Mouse (Mus musculus): ENCODE results near the gene Prcc.
A peak's percentile ranks its signal among the peaks of the same experiment; 100 is the strongest.

Prcc gene

DNA sequence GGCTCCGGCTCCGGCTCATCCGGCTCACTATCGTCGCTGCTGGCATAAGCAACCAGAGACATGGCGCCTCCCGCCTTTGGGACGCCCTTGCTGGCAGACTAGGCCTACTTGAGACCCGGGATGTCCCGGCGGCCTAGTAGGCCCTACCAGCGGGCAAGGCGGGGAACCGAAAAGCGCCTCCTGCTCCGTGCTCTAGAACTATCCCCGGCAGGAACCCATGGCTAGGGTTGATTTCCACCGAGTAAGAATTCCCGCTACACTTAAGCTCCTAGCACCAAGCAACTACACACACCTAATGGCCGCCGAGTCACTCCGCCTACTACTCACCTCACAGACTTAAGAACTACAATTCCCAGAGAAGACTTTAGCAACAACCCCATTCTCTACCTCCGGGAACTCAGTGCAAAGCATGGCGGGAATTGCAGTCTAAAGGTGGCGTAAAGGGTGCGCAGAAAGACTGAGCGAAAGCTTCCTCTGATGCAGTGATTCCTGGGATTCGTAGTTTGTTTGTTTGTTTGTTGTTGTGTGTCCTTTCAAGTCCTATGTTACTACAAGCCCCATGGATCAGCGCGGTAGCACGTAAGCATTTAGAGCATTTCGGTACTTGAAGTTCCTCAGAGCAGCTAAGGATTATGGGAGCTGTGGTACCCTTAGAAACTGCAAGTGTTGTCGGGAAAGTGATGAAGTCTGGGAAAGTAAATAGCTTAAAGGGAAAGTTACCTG, at the start of gene Prcc:
TSS of gene Prcc (minus strand) at position 328 of the 723 bp plus-strand sequence.
- DNase-seq: peak; percentile 77 to 84

DNA sequence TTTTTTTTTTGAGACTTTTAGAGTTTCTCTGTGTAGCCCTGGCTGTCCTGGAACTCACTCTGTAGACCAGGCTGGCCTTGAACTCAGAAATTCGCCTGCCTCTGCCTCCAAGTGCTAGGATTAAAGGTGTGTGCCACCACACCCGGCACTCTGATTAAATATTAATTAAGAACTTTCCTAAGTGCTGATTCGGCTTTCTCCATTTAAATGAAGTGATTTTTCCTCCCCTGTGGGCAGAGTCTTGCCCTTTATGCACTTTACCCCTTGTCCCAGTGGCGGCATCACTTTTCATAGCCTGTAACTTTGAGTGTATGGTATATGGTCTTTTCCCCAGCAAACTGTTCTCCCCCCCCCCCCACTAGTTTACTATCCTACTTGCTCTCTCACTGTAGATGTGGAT, 49.8 kb upstream of the Prcc start:
- no peak for DNase-seq

DNA sequence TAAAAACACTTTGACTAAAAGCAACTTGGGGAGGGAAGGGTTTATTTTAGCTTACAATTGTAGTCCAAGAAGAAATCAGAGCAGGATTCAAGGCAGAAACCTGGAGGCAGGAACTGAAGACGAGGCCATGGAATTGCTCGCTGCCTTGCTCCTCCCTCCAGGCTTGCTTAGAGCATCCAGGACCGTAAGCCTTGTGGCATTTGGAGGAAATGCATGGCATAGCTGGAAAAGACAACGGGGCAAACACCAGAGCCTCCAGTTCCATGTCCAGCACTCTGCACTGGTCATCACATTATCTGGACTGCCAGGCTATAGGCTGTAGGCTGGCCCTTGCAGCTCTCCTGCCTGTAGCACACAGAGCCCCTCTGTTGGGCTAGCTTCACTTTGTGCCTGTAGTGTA, 49.1 kb upstream of the Prcc start:
- DNase-seq: no peak

DNA sequence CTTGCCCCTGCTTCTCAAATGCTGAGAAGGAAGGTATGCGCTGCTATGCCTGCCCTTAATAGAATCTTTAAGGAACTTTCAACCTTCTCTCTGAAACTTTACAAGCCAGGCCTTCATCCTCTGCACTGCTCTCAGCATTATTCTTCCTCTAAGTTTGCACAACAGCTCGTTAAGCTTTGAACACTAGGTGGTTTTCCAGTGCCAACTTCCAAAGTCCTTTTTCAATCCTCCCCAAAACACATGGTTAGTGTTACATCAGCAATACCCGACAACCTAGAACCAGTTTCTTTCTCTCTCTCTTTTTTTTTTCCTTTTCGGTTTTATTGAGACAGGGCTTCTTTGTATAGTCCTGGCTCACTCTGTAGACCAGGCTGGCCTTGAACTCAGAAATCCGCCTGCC, 48.6 kb upstream of the Prcc start:
- no peak for DNase-seq

DNA sequence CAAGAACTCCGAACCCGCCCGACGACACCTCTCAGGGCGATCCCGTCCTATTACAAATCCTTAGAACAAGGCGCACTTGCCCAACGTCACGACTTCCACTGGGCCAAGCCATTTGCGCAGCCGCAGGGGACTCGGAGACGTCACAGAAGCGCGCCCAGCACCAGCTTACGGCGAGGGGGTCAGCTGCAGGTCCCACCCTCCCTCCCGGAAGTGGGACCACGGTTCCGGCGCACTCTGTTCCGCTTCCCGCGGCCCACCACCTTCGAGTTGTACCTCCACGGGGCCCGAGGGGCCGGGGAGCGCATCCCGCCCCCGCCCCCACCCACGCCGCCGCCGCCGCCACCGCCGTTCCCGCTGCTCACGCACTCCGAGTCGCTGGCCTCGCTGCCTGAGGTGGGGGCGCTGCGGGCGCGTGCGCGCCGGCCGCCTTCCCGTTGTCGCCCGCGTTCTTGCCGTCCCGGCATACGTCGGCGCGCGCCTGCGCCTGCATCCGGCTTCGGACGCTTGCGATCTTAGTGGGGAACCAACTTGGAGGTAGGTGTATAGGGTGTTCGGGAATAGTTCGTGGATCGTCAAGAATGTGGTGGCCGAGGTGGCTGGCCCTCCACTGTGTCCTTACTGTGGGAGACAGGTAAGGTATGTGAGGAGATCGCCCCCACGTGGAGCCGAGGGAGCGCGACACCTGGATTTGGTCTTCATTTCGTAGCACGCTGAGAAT, 44.8 kb upstream of the Prcc start, which contains the start of the genes Isg20l2 and Rrnad1:
TSS of gene Isg20l2 (plus strand) at position 237 of the 718 bp plus-strand sequence.
TSS of gene Rrnad1 (minus strand) at position 640 of the 718 bp plus-strand sequence.
- peak; percentile 92 to 94 for DNase-seq

GRCm38 (mm10) chr3:87929341-87930077, 44.1 kb upstream of the Prcc start:
- no peak for DNase-seq

- no peak for DNase-seq
Observed at GRCm38 (mm10) chr3:87927452-87927851, 42.0 kb upstream of the Prcc start.

GRCm38 (mm10) chr3:87924996-87925395, 39.6 kb upstream of the Prcc start:
- no peak for DNase-seq

DNA sequence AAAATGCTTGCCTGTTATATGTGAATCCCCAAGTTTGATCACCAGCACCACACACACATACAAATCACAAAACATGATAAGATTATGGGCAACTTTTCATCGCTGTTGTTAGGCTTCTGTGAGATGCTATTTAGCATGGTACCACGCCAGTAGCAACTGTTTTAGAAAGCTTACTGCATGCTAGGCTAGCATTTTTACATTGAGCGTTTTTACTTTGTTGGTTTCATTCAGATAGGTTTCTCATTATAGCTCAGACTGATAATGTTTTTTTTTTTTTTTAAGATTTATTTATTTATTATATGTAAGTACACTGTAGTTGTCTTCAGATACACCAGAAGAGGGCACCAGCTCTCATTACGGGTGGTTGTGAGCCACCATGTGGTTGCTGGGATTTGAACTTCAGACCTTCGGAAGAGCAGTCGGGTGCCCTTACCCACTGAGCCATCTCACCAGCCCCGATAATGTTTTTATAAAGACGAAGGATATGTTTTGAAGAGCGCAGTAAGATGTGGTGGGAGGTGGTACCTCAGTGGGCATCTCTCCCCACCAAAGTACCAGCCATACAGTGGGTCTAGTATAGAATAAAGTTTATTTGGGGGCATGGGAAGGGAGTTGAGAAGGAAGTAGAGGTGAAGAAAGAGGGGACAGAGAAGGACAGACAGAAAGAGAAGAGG, 35.0 kb upstream of the Prcc start:
- DNase-seq: no peak

DNA sequence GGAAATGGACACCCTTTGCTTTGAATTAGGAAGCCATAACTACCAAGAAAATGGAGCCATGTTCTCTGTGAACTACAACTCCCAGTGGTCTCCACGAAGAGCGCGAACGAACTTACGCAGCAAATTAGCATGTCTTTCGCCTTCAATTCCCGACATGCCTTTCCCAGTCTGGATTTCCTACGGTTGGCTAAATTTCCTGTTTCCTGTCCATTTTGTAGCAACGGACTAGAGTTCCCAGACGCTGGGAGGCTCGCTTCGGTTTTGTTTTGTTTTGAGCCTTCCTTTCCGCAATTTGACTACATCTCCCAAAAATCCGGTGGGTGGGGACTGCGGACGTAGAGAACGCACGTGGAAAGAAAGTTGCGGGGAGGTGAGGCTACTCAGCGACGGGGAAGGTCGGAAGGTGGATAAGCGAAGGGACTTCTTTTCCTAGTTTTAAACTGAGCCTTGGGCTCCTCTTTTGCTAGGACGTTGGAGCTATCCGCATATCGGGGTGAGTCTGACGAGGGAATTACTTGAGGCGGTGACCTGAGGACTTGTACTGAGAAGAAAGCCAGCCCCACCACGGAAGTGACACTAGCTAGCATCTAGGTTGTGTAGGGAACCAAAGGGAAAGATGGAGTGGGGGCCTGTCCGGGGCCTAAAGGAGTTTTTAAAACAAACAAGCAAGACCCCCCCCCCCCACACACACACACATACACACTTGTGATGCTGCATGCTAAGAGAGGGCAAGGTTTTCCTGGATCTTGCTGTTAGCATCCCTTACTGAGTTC, 34.1 kb upstream of the Prcc start, which contains the start of gene Mrpl24:
TSS of gene Mrpl24 (plus strand) at position 171 of the 773 bp plus-strand sequence.
- peak; percentile 48 to 57 for DNase-seq

DNA sequence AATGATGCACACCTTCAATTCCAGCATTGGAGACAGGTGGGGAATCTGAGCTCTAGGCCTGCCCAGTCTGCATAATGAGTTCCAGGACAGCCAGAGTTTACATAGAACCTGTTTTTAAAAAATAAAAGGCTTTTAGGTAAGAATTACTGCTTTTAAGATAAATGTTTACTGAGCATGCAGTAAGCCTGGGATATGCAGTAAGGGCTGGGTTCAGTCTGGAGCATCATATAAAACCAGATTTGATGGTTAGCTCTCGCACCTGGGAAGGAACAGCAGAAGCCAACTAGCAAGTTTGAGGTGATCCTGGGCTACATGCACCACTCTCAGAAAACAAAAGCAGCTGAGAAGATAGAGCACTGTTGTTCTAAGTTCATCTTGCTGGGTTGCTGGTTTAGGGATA, 33.1 kb upstream of the Prcc start:
- no peak for DNase-seq

- no peak for DNase-seq
Observed at GRCm38 (mm10) chr3:87916990-87917389, 31.6 kb upstream of the Prcc start.

- no peak for DNase-seq
Observed at GRCm38 (mm10) chr3:87913891-87914290, 28.5 kb upstream of the Prcc start.

- no peak for DNase-seq
Observed at GRCm38 (mm10) chr3:87913491-87913890, 28.1 kb upstream of the Prcc start.

DNA sequence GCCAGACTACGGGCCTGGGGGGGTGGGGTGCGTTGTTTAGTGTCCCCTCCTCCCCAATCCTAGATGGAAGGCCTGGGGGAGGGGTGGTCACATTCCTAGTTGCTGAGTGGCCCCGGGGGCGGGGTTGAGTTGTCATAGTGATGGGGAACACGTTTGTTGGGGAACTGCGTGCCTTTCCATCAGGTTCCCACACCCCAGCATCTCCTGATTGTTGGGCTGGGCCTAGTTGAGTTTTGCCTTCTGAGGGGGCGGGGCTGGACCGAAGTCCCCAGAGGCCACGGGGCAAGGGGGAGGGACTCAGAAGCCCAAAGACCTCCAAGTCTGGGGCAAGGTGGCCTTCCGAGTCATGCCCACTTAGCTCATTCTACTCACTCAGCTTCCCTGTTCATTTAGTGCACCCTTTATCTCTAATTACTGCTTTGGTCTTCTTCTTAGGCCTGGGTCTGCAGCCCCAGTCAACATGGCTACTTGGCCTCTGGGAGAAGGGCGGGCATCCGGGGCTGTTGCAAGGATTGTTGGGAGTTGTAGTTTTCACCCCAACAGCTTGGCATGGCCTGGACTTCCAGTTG, 25.2 kb upstream of the Prcc start:
- DNase-seq: peak; percentile 35 to 49

GRCm38 (mm10) chr3:87909874-87910273, 24.5 kb upstream of the Prcc start:
- DNase-seq: peak in 1 of 2 experiments; percentile 1

DNA sequence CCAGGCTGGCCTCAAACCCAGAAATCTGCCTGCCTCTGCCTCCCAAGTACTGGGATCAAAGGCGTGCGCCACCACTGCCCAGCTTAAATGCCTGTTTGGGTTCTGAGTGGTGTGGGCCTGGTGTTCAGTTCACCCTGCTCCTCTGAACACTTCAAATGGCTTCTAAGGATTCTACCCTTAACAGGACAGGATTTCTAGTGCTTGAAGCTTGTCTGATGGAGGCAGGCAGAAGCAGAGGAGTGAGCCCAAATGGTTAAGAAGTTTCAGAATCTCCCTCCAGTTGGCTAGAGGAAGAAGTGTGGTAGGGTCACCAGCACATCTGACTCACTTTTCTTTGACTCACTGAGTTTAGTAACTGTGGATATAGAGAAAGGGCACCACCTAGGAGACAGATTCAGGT, 24.0 kb upstream of the Prcc start:
- DNase-seq: peak in 1 of 2 experiments; percentile 0

GRCm38 (mm10) chr3:87907906-87908305, 22.5 kb upstream of the Prcc start:
- peak in 1 of 2 experiments; percentile 1 for DNase-seq

- DNase-seq: peak in 1 of 2 experiments; percentile 24
Observed at GRCm38 (mm10) chr3:87906981-87907857, 21.8 kb upstream of the Prcc start.

DNA sequence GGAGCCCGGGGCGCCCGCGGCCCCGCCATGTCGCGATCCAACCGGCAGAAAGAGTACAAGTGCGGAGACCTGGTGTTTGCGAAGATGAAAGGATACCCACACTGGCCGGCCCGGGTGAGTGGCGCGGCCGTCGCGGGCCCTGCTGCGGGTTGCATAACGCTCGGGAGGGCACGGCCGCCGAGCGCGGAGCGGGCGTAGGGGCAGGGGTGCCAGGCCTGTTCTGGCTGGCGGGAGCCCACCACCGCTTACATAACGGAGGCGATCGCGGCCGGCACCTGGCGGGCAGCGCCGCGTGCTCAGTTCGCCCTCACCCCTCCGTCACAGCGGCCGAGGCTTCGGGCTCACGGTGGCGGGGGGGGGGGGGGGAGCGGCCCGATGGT, 21.2 kb upstream of the Prcc start:
- DNase-seq: no peak

Measured in spleen, adult 18-20 months (tissue).